Mouse (Mus musculus) limb, embryonic 15.5 days (tissue): ENCODE results near the gene Man1a2. TPM values are rescaled to one million over a fixed set of nuclear protein-coding genes. Genes with fewer than 3 reads are reported as not detected.

Source experiments
- ATAC-seq: fragments of 200-750 bp; cut with Nextera tagmentation; 2 replicates; pipeline ENCODE4 v1.8.0; 2017; ENCODE audit warnings: low read depth, moderate TSS enrichment; ENCODE audit not compliant: insufficient number of reproducible peaks, low FRiP score, low TSS enrichment
- H3K27ac ChIP-seq: fragments of 300-500 bp; sonication (generic); 2 replicates; pipeline ENCODE4 v1.5.1; 2015; ENCODE audit warnings: moderate library complexity, mild to moderate bottlenecking, inconsistent platforms
- H3K27me3 ChIP-seq: fragments of 300-500 bp; sonication (generic); 2 replicates; pipeline ENCODE4 v1.6.1; 2015; ENCODE audit warnings: inconsistent platforms
- H3K36me3 ChIP-seq: fragments of 300-500 bp; sonication (generic); 2 replicates; pipeline ENCODE4 v1.6.1; 2015; ENCODE audit warnings: inconsistent platforms
- H3K4me1 ChIP-seq: fragments of 300-500 bp; sonication (generic); 2 replicates; pipeline ENCODE4 v1.6.1; 2015; ENCODE audit warnings: inconsistent platforms
- H3K4me2 ChIP-seq: fragments of 300-500 bp; sonication (generic); 2 replicates; pipeline ENCODE4 v1.6.1; 2015; ENCODE audit warnings: mild to moderate bottlenecking, inconsistent platforms
- H3K4me3 ChIP-seq: fragments of 300-500 bp; sonication (generic); 2 replicates; pipeline ENCODE4 v1.5.1; 2015; ENCODE audit warnings: mild to moderate bottlenecking, inconsistent platforms
- H3K9ac ChIP-seq: fragments of 300-500 bp; sonication (generic); 2 replicates; pipeline ENCODE4 v1.6.1; 2015; ENCODE audit warnings: inconsistent platforms
- H3K9me3 ChIP-seq: fragments of 300-500 bp; sonication (generic); 2 replicates; pipeline ENCODE4 v1.6.1; 2016; ENCODE audit warnings: inconsistent platforms
- WGBS: fragments of 180-500 bp; shearing (Covaris S2); methylation state at CpG from one replicate; pipeline ENCODE4 v1.1.7; 2015; 5-methylcytosine and 5-hydroxymethylcytosine counted together
- polyA plus RNA-seq: library from polyadenylated mRNA; unstranded; fragments of >200 nt; fragmentation: Nextera tagmentation; extraction: Ambion mirVana; gene quantifications from 2 replicates; pipeline ENCODE4 v1.2.1, GENCODE M21; 2015

Man1a2 gene
- polyA plus RNA-seq, 1 experiment from 2014 or later: 78.8 TPM

DNA sequence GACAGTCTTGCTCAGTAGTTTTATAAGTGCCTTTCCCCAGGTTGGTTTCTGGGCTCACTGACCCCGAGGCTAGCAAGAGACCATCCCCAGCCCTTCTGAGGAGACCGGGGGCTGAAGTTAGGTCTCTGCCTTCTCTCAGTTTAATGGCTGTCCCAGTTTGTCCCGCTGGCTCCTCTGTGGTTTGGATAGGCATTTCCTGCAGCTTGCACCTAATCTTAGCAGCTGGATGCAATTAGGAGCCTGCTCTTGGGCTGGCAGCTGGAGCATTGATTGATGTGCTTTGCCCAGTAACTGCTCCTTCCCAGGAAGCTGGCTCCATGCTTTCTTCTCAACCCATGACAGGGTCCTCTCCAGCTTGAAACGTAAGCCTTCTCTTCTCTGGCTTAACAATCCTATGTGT, 26.2 kb upstream of the Man1a2 start:
- WGBS: 5% methylated on average over 4 of the region's 4 CpGs
- H3K4me1 ChIP-seq: peaks cover 7% of the 10 kb centered on the region; the same call in 1 of the 2 replicates
- no peak for ATAC-seq
- no peak overlapping the region for H3K4me3 ChIP-seq
- H3K9me3 ChIP-seq: no peaks in the 10 kb centered on the region
- no peaks in the 10 kb centered on the region for H3K36me3 ChIP-seq
- no peak overlapping the region for H3K27ac ChIP-seq
- H3K9ac ChIP-seq: no peak overlapping the region
- H3K4me2 ChIP-seq: no peak overlapping the region
- H3K27me3 ChIP-seq: no peaks in the 10 kb centered on the region

DNA sequence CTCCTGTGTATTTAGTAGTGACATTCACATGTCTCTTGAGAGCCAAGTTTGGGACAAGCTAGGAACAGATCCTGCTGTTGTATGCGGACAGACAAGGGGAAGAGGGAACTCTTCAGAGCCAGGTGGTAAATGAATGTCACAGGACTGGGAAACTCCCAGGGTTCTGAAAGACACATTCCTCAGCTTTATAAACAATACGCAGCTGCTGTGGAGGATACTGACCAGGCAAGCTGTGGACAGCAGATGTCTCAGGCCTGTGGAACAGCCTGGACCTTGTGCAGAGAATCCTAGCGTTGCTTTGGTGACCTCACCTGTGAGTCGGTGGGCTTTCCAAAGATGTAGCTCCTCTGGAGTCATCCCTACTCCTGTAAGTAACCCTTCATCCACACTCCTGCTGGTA, 21.8 kb upstream of the Man1a2 start:
- H3K9ac ChIP-seq: no peak overlapping the region
- ATAC-seq: no peak
- peaks cover 12% of the 10 kb centered on the region for H3K4me1 ChIP-seq
- H3K27ac ChIP-seq: no peak overlapping the region
- 82% methylated on average over 4 of the region's 4 CpGs for WGBS
- H3K4me3 ChIP-seq: no peak overlapping the region
- H3K4me2 ChIP-seq: no peak overlapping the region
- H3K27me3 ChIP-seq: no peaks in the 10 kb centered on the region
- no peaks in the 10 kb centered on the region for H3K36me3 ChIP-seq
- H3K9me3 ChIP-seq: no peaks in the 10 kb centered on the region

DNA sequence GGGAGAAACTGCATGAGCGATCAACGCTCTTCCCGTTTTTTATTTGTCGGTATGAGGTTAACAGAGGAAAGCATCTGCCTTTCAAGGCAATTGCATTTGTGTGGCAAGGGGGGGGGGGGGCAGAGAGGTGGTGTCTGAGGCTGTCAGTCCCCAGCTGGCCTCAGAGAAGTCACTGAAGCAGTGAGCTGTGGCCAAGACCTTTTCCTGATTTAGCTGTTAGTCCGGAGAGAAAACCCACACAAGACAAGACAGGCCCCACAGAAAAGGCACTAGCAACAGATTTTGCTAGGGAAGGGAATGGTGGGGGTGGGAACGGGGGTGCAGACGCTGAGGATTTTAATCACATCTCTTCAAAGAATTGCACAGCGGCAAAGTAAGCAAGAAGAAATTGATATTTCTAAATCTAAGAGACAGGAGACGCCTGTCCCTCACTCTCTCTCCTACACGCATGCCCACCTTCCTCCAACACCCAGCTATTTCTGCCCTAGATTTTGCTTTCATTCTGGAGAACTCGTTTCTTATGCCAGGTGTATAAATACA, 19.9 kb upstream of the Man1a2 start:
- no peak overlapping the region for H3K27ac ChIP-seq
- no peak for ATAC-seq
- no peak overlapping the region for H3K4me2 ChIP-seq
- no peaks in the 10 kb centered on the region for H3K36me3 ChIP-seq
- no peaks in the 10 kb centered on the region for H3K9me3 ChIP-seq
- no peak overlapping the region for H3K9ac ChIP-seq
- H3K4me1 ChIP-seq: peaks cover 5% of the 10 kb centered on the region
- no peak overlapping the region for H3K4me3 ChIP-seq
- H3K27me3 ChIP-seq: no peaks in the 10 kb centered on the region
- 56% methylated on average over 11 of the region's 11 CpGs for WGBS

DNA sequence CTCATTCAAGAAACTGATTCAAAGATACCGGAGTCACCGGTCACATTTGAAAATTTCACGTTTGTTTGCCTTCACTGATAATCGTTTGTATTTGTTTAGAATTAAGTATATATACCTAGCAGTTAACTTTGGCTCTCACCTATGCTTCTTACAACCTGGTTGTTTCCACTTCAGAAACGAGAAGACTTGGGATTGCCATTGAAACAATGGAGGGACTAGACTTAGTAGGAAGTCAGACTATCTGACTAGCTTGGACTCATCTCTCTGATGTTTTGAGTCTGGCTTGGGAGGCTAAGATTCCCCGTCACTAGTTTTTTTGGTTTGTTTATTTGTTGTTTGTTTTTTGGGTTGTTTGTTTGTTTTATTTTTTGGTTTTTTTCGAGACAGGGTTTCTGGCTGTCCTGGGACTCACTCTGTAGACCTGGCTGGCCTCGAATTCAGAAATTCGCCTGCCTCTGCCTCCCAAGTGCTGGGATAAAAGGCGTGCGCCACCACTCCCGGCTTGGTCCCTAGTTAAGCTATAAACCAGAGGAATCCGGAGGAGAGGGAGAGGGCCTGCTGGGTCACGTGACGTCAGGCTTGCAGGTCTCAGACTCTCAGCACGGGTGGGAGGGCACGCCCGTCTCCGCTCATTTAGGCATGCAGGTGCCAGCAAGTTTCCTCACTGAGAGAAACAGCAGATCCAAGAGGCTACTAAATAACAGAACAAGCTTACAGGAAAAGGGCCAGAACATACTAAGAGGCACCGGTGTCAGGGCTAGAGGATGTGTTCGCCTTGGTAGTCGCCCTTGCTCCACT, 18.7 kb upstream of the Man1a2 start:
- H3K9me3 ChIP-seq: no peaks in the 10 kb centered on the region
- H3K9ac ChIP-seq: no peak overlapping the region
- H3K27ac ChIP-seq: no peak overlapping the region
- H3K27me3 ChIP-seq: no peaks in the 10 kb centered on the region
- no peak overlapping the region for H3K4me2 ChIP-seq
- H3K36me3 ChIP-seq: no peaks in the 10 kb centered on the region
- ATAC-seq: no peak
- no peak overlapping the region for H3K4me3 ChIP-seq
- 63% methylated on average over 22 of the region's 22 CpGs for WGBS
- peaks cover 5% of the 10 kb centered on the region for H3K4me1 ChIP-seq

DNA sequence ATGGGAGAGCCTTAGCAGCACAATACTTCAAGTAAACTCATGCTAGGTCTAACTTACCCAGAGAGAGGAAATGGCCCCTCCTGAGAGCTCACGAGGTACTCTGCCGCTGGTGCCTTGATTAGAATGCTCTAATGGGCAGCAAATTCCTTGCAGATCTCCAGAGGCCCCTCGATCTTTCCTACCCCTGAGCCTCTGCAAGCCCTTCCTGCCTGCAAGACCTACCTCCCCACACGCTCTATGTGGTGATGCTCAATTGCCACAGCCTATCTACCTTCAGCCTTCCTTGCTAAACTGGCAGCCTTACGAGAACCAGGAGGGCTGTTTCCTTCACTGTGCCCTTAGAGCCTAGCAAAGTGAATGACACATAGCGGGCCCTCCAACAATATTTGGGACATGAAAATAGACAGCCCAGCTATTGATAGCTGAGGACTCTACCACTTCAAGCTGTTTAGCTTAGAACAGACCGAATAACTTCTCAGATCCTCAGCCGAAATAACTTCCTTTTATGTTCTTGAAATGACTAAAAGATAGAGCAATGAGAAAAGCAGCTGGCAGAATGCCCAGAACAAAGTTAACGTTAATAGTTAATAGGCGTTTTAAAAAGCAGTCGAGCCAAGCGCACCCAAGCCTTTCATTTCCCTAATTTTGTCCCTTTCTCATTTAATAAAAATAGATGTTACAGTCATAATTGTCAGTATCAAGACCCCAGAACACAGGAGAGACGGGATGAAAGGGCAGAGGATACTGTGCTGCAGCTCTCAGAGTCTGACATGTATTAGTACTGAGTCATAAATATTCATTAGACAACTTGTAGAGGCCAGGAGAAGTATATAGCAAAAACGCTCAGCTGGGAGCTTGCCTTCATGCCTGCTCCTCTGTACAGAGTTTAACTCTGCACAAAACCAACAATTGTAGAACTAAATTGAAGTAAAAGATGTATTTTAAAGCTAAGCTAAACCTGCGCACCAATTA, 17.9 kb upstream of the Man1a2 start:
- Histone ChIP-seq H3K4me1 (peaks cover 5% of the 10 kb centered on the region), H3K9me3 (no peaks in the 10 kb centered on the region), H3K27me3 (no peaks in the 10 kb centered on the region), H3K4me2 (no peak overlapping the region), H3K4me3 (no peak overlapping the region), H3K27ac (0 out of 2 replicates have a peak overlapping the region, but pooled peaks have one; percentile 22), H3K36me3 (no peaks in the 10 kb centered on the region), H3K9ac (no peak overlapping the region)
- 21% methylated on average over 15 of the region's 15 CpGs for WGBS
- ATAC-seq: no peak

DNA sequence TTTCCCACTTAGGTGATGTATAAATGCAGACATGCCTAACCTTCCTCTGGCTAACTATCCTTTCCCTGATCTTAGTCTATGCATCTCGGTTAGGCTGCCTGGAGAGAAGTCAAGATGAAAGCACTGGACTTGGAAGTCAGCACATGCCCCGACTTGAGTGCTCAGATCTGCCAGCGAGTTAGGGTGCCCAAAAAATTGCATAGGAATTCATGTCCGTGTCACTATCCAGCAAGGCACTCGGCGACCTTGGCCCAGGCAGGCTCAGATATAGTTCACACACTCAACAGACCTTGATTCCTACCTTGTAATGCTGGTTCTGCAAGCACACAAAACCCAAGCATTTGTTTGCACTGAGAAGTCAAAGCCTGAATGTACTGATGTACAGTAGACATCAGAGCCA, 3.4 kb upstream of the Man1a2 start:
- H3K4me1 ChIP-seq: 0 out of 2 replicates have a peak, but pooled peaks cover 2% of the 10 kb centered on the region
- H3K9ac ChIP-seq: no peak overlapping the region
- no peaks in the 10 kb centered on the region for H3K9me3 ChIP-seq
- WGBS: 67% methylated on average over 6 of the region's 6 CpGs
- H3K36me3 ChIP-seq: no peaks in the 10 kb centered on the region
- H3K27ac ChIP-seq: no peak overlapping the region
- no peak for ATAC-seq
- H3K4me2 ChIP-seq: no peak overlapping the region
- H3K27me3 ChIP-seq: no peaks in the 10 kb centered on the region
- H3K4me3 ChIP-seq: no peak overlapping the region

DNA sequence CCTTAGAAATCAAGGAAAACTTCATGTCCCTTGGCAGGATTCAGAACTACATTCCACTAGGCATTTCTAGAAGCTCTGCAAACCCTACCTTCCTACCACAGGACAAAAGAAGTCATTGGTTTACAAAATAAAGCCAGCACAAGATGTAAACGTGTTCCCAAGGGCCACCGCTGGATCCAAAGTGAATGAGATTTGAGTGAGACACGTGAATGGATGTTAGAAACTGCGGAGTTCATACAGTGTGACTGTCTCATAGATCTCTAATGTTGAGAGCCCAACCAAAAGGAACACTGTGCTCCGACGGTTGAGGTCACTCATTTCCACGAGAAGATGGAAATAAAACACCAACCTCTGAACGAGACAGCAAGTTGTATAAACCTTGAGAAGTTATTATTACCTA, 1.5 kb upstream of the Man1a2 start:
- 85% methylated on average over 8 of the region's 8 CpGs for WGBS
- no peak overlapping the region for H3K9ac ChIP-seq
- H3K4me1 ChIP-seq: peaks cover 9% of the 10 kb centered on the region
- H3K27ac ChIP-seq: no peak overlapping the region
- H3K27me3 ChIP-seq: no peaks in the 10 kb centered on the region
- no peaks in the 10 kb centered on the region for H3K9me3 ChIP-seq
- H3K4me2 ChIP-seq: no peak overlapping the region
- no peaks in the 10 kb centered on the region for H3K36me3 ChIP-seq
- ATAC-seq: no peak
- H3K4me3 ChIP-seq: no peak overlapping the region

DNA sequence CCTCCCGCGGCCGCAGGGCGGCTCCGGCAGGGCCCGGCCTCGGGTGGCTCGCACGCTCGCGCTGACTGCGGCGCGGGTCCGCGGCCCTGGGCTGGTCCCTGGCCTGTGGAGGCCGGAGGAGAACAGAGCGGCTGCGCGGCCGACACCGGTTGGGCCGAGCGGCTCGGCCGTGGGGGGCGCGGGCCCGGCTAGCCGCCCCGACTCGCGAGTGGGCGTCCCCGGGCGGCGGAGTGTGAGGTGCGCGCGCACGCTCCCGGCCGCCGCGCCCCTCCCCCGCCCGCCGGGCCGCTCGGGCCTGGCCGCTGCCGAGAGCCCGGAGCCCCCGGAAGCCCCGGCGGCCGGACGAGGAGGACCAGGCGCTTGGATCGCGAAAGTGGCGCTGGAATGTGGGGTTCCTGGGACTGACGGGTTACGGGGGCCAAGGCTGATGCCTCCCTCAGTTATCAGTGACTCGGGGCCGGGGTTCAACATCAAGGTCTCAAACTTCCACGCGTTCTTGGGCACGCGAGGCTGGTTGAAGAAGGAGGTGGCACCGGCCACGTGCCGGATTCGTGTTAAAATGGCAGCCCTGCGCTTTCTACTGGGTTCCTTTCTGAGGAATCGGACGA, 564 bp upstream of the Man1a2 start:
- peak overlapping the region; percentile 96 for H3K27ac ChIP-seq
- ATAC-seq: peak; percentile 86; the same call in 1 of the 2 replicates
- H3K9me3 ChIP-seq: no peaks in the 10 kb centered on the region
- peak overlapping the region; percentile 84 for H3K9ac ChIP-seq
- H3K36me3 ChIP-seq: no peaks in the 10 kb centered on the region
- H3K27me3 ChIP-seq: no peaks in the 10 kb centered on the region
- WGBS: under 1% methylated on average over 74 of the region's 77 CpGs
- peak overlapping the region; percentile 86 for H3K4me3 ChIP-seq
- peak overlapping the region; percentile 77 for H3K4me2 ChIP-seq
- peaks cover 14% of the 10 kb centered on the region for H3K4me1 ChIP-seq

DNA sequence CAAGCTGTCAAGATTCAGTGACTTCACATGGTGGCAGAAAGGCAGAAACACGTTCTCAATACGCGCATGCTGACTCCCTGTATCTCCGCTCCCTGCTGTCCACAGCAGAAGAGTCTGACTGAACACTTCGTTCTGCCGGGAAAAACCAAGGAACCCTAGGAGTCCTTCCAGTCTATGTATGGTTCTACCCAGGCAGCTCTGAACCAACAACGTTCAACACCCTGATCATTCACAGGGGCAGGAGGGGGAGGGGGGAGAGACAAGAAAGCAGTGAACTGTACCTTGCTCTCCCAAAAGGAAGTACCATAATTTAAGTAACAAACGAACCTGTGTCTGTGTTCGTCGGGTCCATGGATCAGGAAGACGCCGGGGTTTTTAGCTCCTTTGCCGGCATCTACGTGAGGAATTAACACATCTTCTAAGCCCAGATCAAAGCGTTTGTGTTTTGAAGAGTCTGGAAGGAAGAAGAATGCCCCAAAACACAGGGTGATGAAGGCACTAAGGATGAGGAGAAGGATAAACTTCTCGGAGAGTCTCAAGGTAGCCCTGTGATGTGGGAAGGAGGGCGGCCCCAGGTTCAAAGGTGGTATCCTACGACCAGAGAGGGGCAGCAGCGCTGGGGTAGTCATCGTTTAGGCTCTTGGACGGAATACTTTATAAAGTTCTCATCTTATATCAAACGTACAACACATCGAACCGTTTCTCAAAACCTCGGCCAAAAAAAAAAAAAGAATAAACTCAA, 898 bp downstream of the Man1a2 start:
- H3K4me3 ChIP-seq: peak overlapping the region; percentile 86
- no peak for ATAC-seq
- H3K4me2 ChIP-seq: peak overlapping the region; percentile 77
- H3K27me3 ChIP-seq: no peaks in the 10 kb centered on the region
- H3K9me3 ChIP-seq: no peaks in the 10 kb centered on the region
- peaks cover 20% of the 10 kb centered on the region for H3K4me1 ChIP-seq
- H3K27ac ChIP-seq: no peak overlapping the region
- H3K36me3 ChIP-seq: no peaks in the 10 kb centered on the region
- under 1% methylated on average over 25 of the region's 25 CpGs for WGBS
- peak overlapping the region; percentile 29 for H3K9ac ChIP-seq

DNA sequence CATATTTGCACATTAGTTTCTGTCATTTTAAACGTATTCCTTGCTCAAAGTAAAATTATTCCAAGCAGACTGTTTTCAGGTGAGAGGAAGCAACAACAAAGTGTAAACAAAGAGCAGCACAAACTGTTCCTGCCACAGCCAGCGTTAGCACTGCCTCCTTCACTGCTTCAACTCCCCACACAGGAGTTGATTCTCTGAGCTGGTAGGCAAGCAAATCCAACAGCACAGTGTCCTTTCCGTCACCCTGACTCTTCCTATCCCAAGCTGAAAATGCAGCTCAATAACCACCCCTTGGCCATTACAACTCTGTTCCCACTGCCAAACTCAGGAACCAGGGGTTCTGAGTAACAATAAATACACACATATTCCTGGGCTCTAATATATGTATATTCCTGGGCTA, 2.5 kb downstream of the Man1a2 start:
- no peaks in the 10 kb centered on the region for H3K27me3 ChIP-seq
- H3K4me2 ChIP-seq: peak overlapping the region; percentile 49
- H3K36me3 ChIP-seq: no peaks in the 10 kb centered on the region
- no peak overlapping the region for H3K9ac ChIP-seq
- ATAC-seq: no peak
- H3K9me3 ChIP-seq: no peaks in the 10 kb centered on the region
- H3K4me1 ChIP-seq: peaks cover 25% of the 10 kb centered on the region
- no peak overlapping the region for H3K27ac ChIP-seq
- 12% methylated on average over 3 of the region's 3 CpGs for WGBS
- peak overlapping the region; percentile 26 for H3K4me3 ChIP-seq

DNA sequence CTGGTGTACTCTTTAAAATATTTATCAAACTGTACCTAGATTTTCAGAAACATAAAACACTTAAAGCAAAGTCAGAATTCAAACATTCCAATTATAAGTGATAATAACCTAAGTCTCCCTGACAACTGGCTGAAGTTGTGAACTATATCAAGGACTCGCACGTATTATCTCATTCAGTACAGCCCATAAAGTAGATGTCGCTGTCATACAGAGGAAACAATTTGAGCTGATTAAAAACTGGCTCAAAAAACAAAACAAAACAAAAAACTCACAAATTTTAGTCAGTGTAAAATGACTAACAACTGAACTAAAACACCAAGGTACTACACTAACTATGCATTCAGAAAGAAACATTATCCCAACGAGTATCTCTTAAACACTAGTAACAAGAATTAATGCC, 3.0 kb downstream of the Man1a2 start:
- Histone ChIP-seq H3K27ac (no peak overlapping the region), H3K4me3 (peak overlapping the region; percentile 26), H3K27me3 (no peaks in the 10 kb centered on the region), H3K9me3 (no peaks in the 10 kb centered on the region), H3K4me2 (peak overlapping the region; percentile 49), H3K4me1 (peaks cover 25% of the 10 kb centered on the region), H3K36me3 (no peaks in the 10 kb centered on the region), H3K9ac (no peak overlapping the region)
- no peak for ATAC-seq
- 40% methylated on average over 4 of the region's 4 CpGs for WGBS
